Mouse (Mus musculus) intestine, postnatal 0 days (tissue): ENCODE results near the gene Spaar. TPM values are rescaled to one million over a fixed set of nuclear protein-coding genes. Genes with fewer than 3 reads are reported as not detected.
"Not testable (repeated sequence)": the region's sequence is repeated elsewhere in the genome, so short reads cannot be mapped to it uniquely, and the experiment has no call there.

Experiments
- ATAC-seq: fragments of 200-750 bp; cut with Nextera tagmentation; 2 replicates; pipeline ENCODE4 v1.8.0; 2017; ENCODE audit warnings: mild to moderate bottlenecking, moderate TSS enrichment, moderate library complexity
- H3K27ac ChIP-seq: fragments of 300-500 bp; sonication (generic); 2 replicates; pipeline ENCODE4 v1.5.1; 2014; ENCODE audit warnings: mild to moderate bottlenecking, low read depth, low read length, moderate library complexity
- H3K27me3 ChIP-seq: fragments of 300-500 bp; sonication (generic); replicated peaks from 2 replicates; pipeline ENCODE4 v1.6.1; 2014; ENCODE audit warnings: low read length, mixed read lengths; ENCODE audit not compliant: control insufficient read depth, insufficient read depth
- H3K36me3 ChIP-seq: fragments of 300-500 bp; sonication (generic); 2 replicates; pipeline ENCODE4 v1.6.1; 2014; ENCODE audit warnings: mild to moderate bottlenecking, moderate library complexity; ENCODE audit not compliant: control insufficient read depth, insufficient read depth
- H3K4me1 ChIP-seq: fragments of 300-500 bp; sonication (generic); replicated peaks from 2 replicates; pipeline ENCODE4 v1.6.1; 2014; ENCODE audit warnings: antibody characterized with exemption, low read length, mixed read lengths; ENCODE audit not compliant: control insufficient read depth, insufficient read depth
- H3K4me2 ChIP-seq: fragments of 300-500 bp; sonication (generic); replicated peaks from 2 replicates; pipeline ENCODE4 v1.6.1; 2014; ENCODE audit warnings: low read depth, mild to moderate bottlenecking, moderate library complexity
- H3K4me3 ChIP-seq: fragments of 300-500 bp; sonication (generic); 2 replicates; pipeline ENCODE4 v1.5.1; 2014; ENCODE audit warnings: low read depth, low read length
- H3K9ac ChIP-seq: fragments of 300-500 bp; sonication (generic); 2 replicates; pipeline ENCODE4 v1.6.1; 2014; ENCODE audit warnings: mild to moderate bottlenecking, low read depth, low read length
- H3K9me3 ChIP-seq: fragments of 300-500 bp; sonication (generic); 2 replicates; pipeline ENCODE4 v1.6.1; 2016; ENCODE audit warnings: mixed run types; ENCODE audit not compliant: control insufficient read depth
- CTCF ChIP-seq: sonication (generic); IDR thresholded peaks from 2 replicates; pipeline ENCODE4 v1.5.1; 2016; ENCODE audit warnings: low read depth, mild to moderate bottlenecking, control low read depth, antibody characterized with exemption, moderate library complexity
- WGBS: fragments of 180-500 bp; shearing (Covaris S2); extraction: QIAGEN DNeasy Blood & Tissue Kit; methylation state at CpG from one replicate; pipeline ENCODE4 v1.1.7; 2014; 5-methylcytosine and 5-hydroxymethylcytosine counted together
- polyA plus RNA-seq: library from polyadenylated mRNA; unstranded; fragments of >200 nt; fragmentation: Nextera tagmentation; extraction: Ambion mirVana; gene quantifications from 2 replicates; pipeline ENCODE4 v1.2.1, GENCODE M21; 2015

Gene Spaar
- polyA plus RNA-seq, 1 experiment from 2014 or later = 0.51 TPM

- no peak overlapping the region for H3K4me3 ChIP-seq
- no peak overlapping the region for H3K9ac ChIP-seq
- H3K36me3 ChIP-seq = no peaks in the 10 kb centered on the region
- no peak for ATAC-seq
- TF ChIP-seq CTCF = 0 out of 2 replicates have a peak, but pooled peaks have one; percentile 5
- 96% methylated on average over 2 of the region's 2 CpGs for WGBS
- H3K27ac ChIP-seq = no peak overlapping the region
- H3K4me1 ChIP-seq = no peaks in the 10 kb centered on the region
- H3K9me3 ChIP-seq = no peaks in the 10 kb centered on the region
- no peaks in the 10 kb centered on the region for H3K27me3 ChIP-seq
- no peak overlapping the region for H3K4me2 ChIP-seq
Measured at GRCm38 (mm10) chr4:43769374-43769773, 39.5 kb downstream of the Spaar start.

GRCm38 (mm10) chr4:43770909-43771308, 41.1 kb downstream of the Spaar start, which contains the start of gene Olfr159:
Gene Olfr159 (minus strand): TSS chr4:43771009.
- Histone ChIP-seq H3K9ac (no peak within 1 kb of the TSS), H3K4me3 (no peak within 1 kb of the TSS), H3K36me3 (no peaks in the 10 kb centered on the region), H3K4me1 (no peaks in the 10 kb centered on the region), H3K4me2 (no peak within 1 kb of the TSS), H3K27ac (no peak within 1 kb of the TSS), H3K27me3 (no peaks in the 10 kb centered on the region), H3K9me3 (no peaks in the 10 kb centered on the region)
- 84% methylated on average over 6 of the region's 6 CpGs for WGBS
- ATAC-seq = no peak
- TF ChIP-seq CTCF = no peak

DNA sequence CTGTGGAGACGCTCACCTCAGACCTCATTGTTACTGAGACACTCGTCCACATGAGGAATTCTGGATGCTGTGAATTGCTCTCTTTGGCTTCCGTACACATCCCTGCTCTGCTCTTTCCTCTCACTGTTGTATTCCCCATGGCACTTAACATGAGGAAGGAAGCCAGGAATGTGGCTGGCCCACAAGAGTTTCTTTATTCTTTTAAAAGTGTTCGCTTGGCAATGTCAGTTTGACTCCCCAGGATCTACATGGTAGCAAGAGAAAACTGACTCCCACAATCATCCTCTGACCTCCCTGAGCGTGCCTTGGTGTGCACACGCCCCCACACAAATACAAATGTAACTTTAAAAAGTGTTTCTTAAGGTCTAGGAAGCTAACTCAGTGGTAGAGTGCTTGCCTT, 41.8 kb downstream of the Spaar start:
- WGBS = 52% methylated on average over 6 of the region's 6 CpGs
- Histone ChIP-seq H3K36me3 (no peaks in the 10 kb centered on the region), H3K9me3 (no peaks in the 10 kb centered on the region), H3K27me3 (no peaks in the 10 kb centered on the region), H3K27ac (no peak overlapping the region), H3K4me3 (no peak overlapping the region), H3K4me2 (no peak overlapping the region), H3K4me1 (no peaks in the 10 kb centered on the region), H3K9ac (no peak overlapping the region)
- no peak for TF ChIP-seq CTCF
- no peak for ATAC-seq

- TF ChIP-seq CTCF = no peak
- H3K9ac ChIP-seq = no peak overlapping the region
- no peak overlapping the region for H3K4me3 ChIP-seq
- no peaks in the 10 kb centered on the region for H3K9me3 ChIP-seq
- ATAC-seq = no peak
- H3K27ac ChIP-seq = no peak overlapping the region
- no peaks in the 10 kb centered on the region for H3K4me1 ChIP-seq
- H3K27me3 ChIP-seq = no peaks in the 10 kb centered on the region
- 33% methylated on average over 2 of the region's 2 CpGs for WGBS
- no peak overlapping the region for H3K4me2 ChIP-seq
- H3K36me3 ChIP-seq = no peaks in the 10 kb centered on the region
Measured at GRCm38 (mm10) chr4:43772304-43772703, 42.5 kb downstream of the Spaar start.

DNA sequence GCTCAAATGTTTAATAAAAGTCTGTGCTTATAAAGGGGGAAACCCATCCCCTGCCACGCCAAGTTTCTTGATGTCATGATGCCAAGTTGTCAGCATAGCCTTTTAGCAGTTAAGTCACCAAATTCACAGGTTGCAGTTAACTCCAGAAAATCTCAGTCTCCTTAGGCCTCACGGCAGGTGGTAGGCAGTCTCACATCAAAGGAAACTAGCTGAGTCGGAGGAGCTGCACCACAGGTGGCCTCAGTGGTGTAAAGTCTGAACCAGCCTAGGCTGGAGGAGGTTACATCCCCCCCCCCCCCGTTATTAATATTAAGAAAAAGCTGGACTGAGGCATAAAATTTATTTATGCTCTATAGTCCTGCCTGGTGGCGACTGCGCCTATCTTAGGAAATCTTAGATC, 65.5 kb downstream of the Spaar start:
- WGBS = 77% methylated on average over 6 of the region's 6 CpGs
- H3K4me3 ChIP-seq = no peak overlapping the region
- no peaks in the 10 kb centered on the region for H3K4me1 ChIP-seq
- no peak overlapping the region for H3K27ac ChIP-seq
- ATAC-seq = no peak
- H3K27me3 ChIP-seq = no peaks in the 10 kb centered on the region
- H3K9ac ChIP-seq = no peak overlapping the region
- H3K9me3 ChIP-seq = no peaks in the 10 kb centered on the region
- H3K4me2 ChIP-seq = no peak overlapping the region
- TF ChIP-seq CTCF = no peak
- H3K36me3 ChIP-seq = no peaks in the 10 kb centered on the region

DNA sequence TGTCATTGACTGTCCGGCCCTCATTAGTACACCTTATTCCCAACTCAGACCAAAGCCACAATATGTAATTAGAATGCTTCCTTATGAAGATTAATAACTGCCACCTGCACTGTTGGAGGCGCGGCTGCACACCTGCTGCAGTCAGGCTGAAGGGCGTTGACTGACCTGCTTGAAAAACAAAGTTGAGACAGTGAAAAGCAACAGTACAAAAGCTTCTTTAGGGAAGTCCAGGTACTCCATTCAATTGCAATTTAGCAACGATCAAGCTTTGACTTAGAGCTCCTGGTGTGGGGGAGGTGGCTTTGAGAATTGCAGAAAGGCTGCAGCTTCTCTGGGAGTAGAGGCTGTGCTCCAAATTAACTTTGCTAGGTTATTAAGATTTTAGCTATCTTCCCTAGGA, 66.0 kb downstream of the Spaar start:
- not testable (repeated sequence) for H3K4me2 ChIP-seq, H3K9ac ChIP-seq, H3K4me1 ChIP-seq, H3K27ac ChIP-seq, H3K36me3 ChIP-seq, ATAC-seq, H3K27me3 ChIP-seq, H3K9me3 ChIP-seq, H3K4me3 ChIP-seq
- 76% methylated on average over 5 of the region's 5 CpGs for WGBS

GRCm38 (mm10) chr4:43798936-43799335, 69.1 kb downstream of the Spaar start:
- 0 out of 2 replicates have a peak, but pooled peaks have one; percentile 8 for ATAC-seq
- 45% methylated on average over 7 of the region's 7 CpGs for WGBS

More at GRCm38 (mm10) chr4:43798936-43799335, 69.1 kb downstream of the Spaar start:
- no peak for TF ChIP-seq CTCF
- H3K27me3 ChIP-seq = no peaks in the 10 kb centered on the region
- H3K4me1 ChIP-seq = no peaks in the 10 kb centered on the region
- H3K4me3 ChIP-seq = no peak overlapping the region
- no peak overlapping the region for H3K27ac ChIP-seq
- no peak overlapping the region for H3K9ac ChIP-seq
- H3K36me3 ChIP-seq = no peaks in the 10 kb centered on the region
- no peaks in the 10 kb centered on the region for H3K9me3 ChIP-seq
- no peak overlapping the region; the same call in 1 of the 2 replicates for H3K4me2 ChIP-seq

Other genes with a start within 250 kb of the Spaar start
- gene Sit1, start 246.3 kb upstream of the Spaar start, polyA plus RNA-seq = not detected in 2 replicates
- 79.8 and 83.1 TPM in 2 replicates for gene Ccdc107, start 237.1 kb upstream of the Spaar start, polyA plus RNA-seq
- gene Arhgef39, start 230.3 kb upstream of the Spaar start, polyA plus RNA-seq = 10.3 and 12.3 TPM in 2 replicates
- 4.8 and 5.4 TPM in 2 replicates for gene Car9, start 223.1 kb upstream of the Spaar start, polyA plus RNA-seq
- 928 and 1,046 TPM in 2 replicates for gene Tpm2, start 206.3 kb upstream of the Spaar start, polyA plus RNA-seq
- gene Creb3, start 167.7 kb upstream of the Spaar start, polyA plus RNA-seq = 102 and 114 TPM in 2 replicates
- gene Tln1, start 167.3 kb upstream of the Spaar start, polyA plus RNA-seq = 41.6 and 47.7 TPM in 2 replicates
- 11.3 and 13.0 TPM in 2 replicates for gene Rgp1, start 151.3 kb upstream of the Spaar start, polyA plus RNA-seq
- 5.2 and 5.3 TPM in 2 replicates for gene Gba2, start 151.2 kb upstream of the Spaar start, polyA plus RNA-seq
- gene Msmp, start 145.5 kb upstream of the Spaar start, polyA plus RNA-seq = not detected in 2 replicates
- gene Npr2, start 98.1 kb upstream of the Spaar start, polyA plus RNA-seq = 3.5 and 4.1 TPM in 2 replicates
- gene Spag8, start 76.4 kb upstream of the Spaar start, polyA plus RNA-seq = 0.08 and 0.22 TPM in 2 replicates
- gene Hint2, start 73.6 kb upstream of the Spaar start, polyA plus RNA-seq = 270 and 305 TPM in 2 replicates
- 1.6 and 1.9 TPM in 2 replicates for gene Tmem8b, start 61.1 kb upstream of the Spaar start, polyA plus RNA-seq
- 6.0 and 6.7 TPM in 2 replicates for gene Fam221b, start 60.9 kb upstream of the Spaar start, polyA plus RNA-seq
- not detected in 2 replicates for gene Olfr70, start 29.2 kb upstream of the Spaar start, polyA plus RNA-seq
- gene Olfr71, start 19.8 kb upstream of the Spaar start, polyA plus RNA-seq = not detected in 2 replicates
- gene Hrct1, start 2.8 kb upstream of the Spaar start, polyA plus RNA-seq = 1.6 and 2.1 TPM in 2 replicates
- gene Olfr159, start 41.0 kb downstream of the Spaar start, polyA plus RNA-seq = not detected in 2 replicates
- not detected in 2 replicates for gene Olfr156, start 93.9 kb downstream of the Spaar start, polyA plus RNA-seq
- gene Olfr157, start 110.2 kb downstream of the Spaar start, polyA plus RNA-seq = not detected in 2 replicates
- not detected in 2 replicates for gene Olfr155, start 121.5 kb downstream of the Spaar start, polyA plus RNA-seq
- 5.7 and 5.9 TPM in 2 replicates for gene Reck, start 145.5 kb downstream of the Spaar start, polyA plus RNA-seq
- gene Glipr2, start 227.4 kb downstream of the Spaar start, polyA plus RNA-seq = 25.2 and 26.8 TPM in 2 replicates